Mouse (Mus musculus) MEL (cell line): ENCODE data around the gene Tmem54. TPM values are rescaled to one million over a fixed set of nuclear protein-coding genes. Genes with fewer than 3 reads are reported as not detected.

ENCODE experiments used
- DNase-seq: peaks from one replicate; pipeline ENCODE4 v3.0.0; 2011; ENCODE audit warnings: low read depth, low spot score
- H3K27ac ChIP-seq: 2 replicates; pipeline ENCODE4 v1.5.1; 2012; ENCODE audit warnings: low read depth, mild to moderate bottlenecking, control low read depth, low read length, moderate library complexity; ENCODE audit not compliant: control insufficient read depth
- H3K27me3 ChIP-seq, 2 experiments: fragments of 150-350 bp in 1 of 2; sonication (generic) in 1 of 2; 2 replicates each; pipeline ENCODE4 v1.6.1; 2012; ENCODE audit warnings: low read length in 2 of 2, mild to moderate bottlenecking in 2 of 2, improper control_type of control experiment in 1 of 2, moderate library complexity in 1 of 2; ENCODE audit not compliant: insufficient read depth in 2 of 2, control insufficient read depth in 1 of 2
- H3K36me3 ChIP-seq, 2 experiments: 2 replicates each; pipeline ENCODE4 v1.6.1; 2012 to 2014; ENCODE audit warnings: low read length in 2 of 2, improper control_type of control experiment in 1 of 2, inconsistent platforms in 1 of 2, mild to moderate bottlenecking in 1 of 2; ENCODE audit not compliant: insufficient read depth in 2 of 2, control insufficient read depth in 1 of 2
- H3K4me1 ChIP-seq, 2 experiments: fragments of 150-350 bp in 1 of 2; sonication (generic) in 1 of 2; 2 replicates each; pipeline ENCODE4 v1.6.1; 2012; ENCODE audit warnings: low read length in 2 of 2, improper control_type of control experiment in 1 of 2, mild to moderate bottlenecking in 1 of 2; ENCODE audit not compliant: insufficient read depth in 2 of 2, control insufficient read depth in 1 of 2
- H3K4me3 ChIP-seq, 2 experiments: fragments of 150-350 bp in 1 of 2; sonication (generic) in 1 of 2; 2 replicates each; pipeline ENCODE4 v1.5.1; 2012; ENCODE audit warnings: low read depth in 2 of 2, low read length in 2 of 2, mild to moderate bottlenecking in 2 of 2, moderate library complexity in 2 of 2, control low read depth in 1 of 2, improper control_type of control experiment in 1 of 2; ENCODE audit not compliant: control insufficient read depth in 1 of 2, insufficient read depth in 1 of 2
- H3K79me2 ChIP-seq: 2 replicates; pipeline ENCODE4 v1.6.1; 2012; ENCODE audit warnings: mild to moderate bottlenecking, low read length, moderate library complexity; ENCODE audit not compliant: control insufficient read depth, poor library complexity, insufficient read depth
- H3K9ac ChIP-seq: 2 replicates; pipeline ENCODE4 v1.6.1; 2012; ENCODE audit warnings: low read depth, mild to moderate bottlenecking, control low read depth, low read length, moderate library complexity; ENCODE audit not compliant: control insufficient read depth, poor library complexity, severe bottlenecking
- H3K9me3 ChIP-seq: fragments of 150-350 bp; sonication (generic); replicated peaks from 2 replicates; pipeline ENCODE4 v1.6.1; 2012; ENCODE audit warnings: mild to moderate bottlenecking, low read length, improper control_type of control experiment, moderate library complexity; ENCODE audit not compliant: insufficient read depth
- CHD1 ChIP-seq: IDR thresholded peaks from 2 replicates; pipeline ENCODE4 v1.6.1; 2012; ENCODE audit warnings: low read depth, mild to moderate bottlenecking, inconsistent platforms, low read length, improper control_type of control experiment
- CTCF ChIP-seq, 3 experiments: IDR thresholded peaks in 2 of 3; conservative IDR thresholded peaks in 1 of 3; 2 replicates each; pipeline ENCODE4 v1.5.1; 2011 to 2012; ENCODE audit warnings: low read length in 3 of 3, low read depth in 2 of 3, mild to moderate bottlenecking in 2 of 3, improper control_type of control experiment in 1 of 3, inconsistent platforms in 1 of 3, mixed read lengths in 1 of 3, moderate library complexity in 1 of 3; ENCODE audit not compliant: control insufficient read depth in 1 of 3, insufficient read depth in 1 of 3, poor library complexity in 1 of 3, severe bottlenecking in 1 of 3
- E2F4 ChIP-seq: IDR thresholded peaks from 2 replicates; pipeline ENCODE4 v1.6.1; 2011; ENCODE audit warnings: low read depth, low read length, improper control_type of control experiment, borderline replicate concordance
- ETS1 ChIP-seq: IDR thresholded peaks from 2 replicates; pipeline ENCODE4 v1.6.1; 2012; ENCODE audit warnings: low read depth, mild to moderate bottlenecking, inconsistent platforms, low read length, improper control_type of control experiment, moderate library complexity
- MAFK ChIP-seq: IDR thresholded peaks from 2 replicates; pipeline ENCODE4 v1.6.1; 2011; ENCODE audit warnings: low read depth, mild to moderate bottlenecking, low read length, improper control_type of control experiment, borderline replicate concordance
- MAX ChIP-seq: IDR thresholded peaks from 2 replicates; pipeline ENCODE4 v1.6.1; 2011; ENCODE audit warnings: low read length, improper control_type of control experiment
- MAZ ChIP-seq: IDR thresholded peaks from 2 replicates; pipeline ENCODE4 v1.6.1; 2012; ENCODE audit warnings: low read depth, mild to moderate bottlenecking, inconsistent platforms, low read length, improper control_type of control experiment
- MEF2A ChIP-seq: IDR thresholded peaks from 2 replicates; pipeline ENCODE4 v1.6.1; 2014; ENCODE audit warnings: low read depth, mild to moderate bottlenecking, inconsistent platforms, low read length, improper control_type of control experiment; ENCODE audit not compliant: poor library complexity, insufficient replicate concordance, severe bottlenecking; ENCODE audit errors: extremely low read depth
- MXI1 ChIP-seq: IDR thresholded peaks from 2 replicates; pipeline ENCODE4 v1.6.1; 2011; ENCODE audit warnings: mild to moderate bottlenecking, low read depth, low read length, improper control_type of control experiment
- MYB ChIP-seq: IDR thresholded peaks from 2 replicates; pipeline ENCODE4 v1.6.1; 2011; ENCODE audit warnings: mild to moderate bottlenecking, low read depth, low read length, improper control_type of control experiment
- NELFE ChIP-seq: IDR thresholded peaks from 2 replicates; pipeline ENCODE4 v1.6.1; 2011; ENCODE audit warnings: low read depth, low read length, improper control_type of control experiment
- NRF1 ChIP-seq: IDR thresholded peaks from 2 replicates; pipeline ENCODE4 v1.6.1; 2014; ENCODE audit warnings: low read depth, mild to moderate bottlenecking, inconsistent platforms, low read length, improper control_type of control experiment, moderate library complexity; ENCODE audit not compliant: poor library complexity, insufficient read depth, severe bottlenecking
- POLR2AphosphoS5 ChIP-seq: IDR thresholded peaks from 2 replicates; pipeline ENCODE4 v1.6.1; 2012; ENCODE audit warnings: low read depth, borderline replicate concordance, mild to moderate bottlenecking, inconsistent platforms, low read length, moderate library complexity, mixed read lengths
- RAD21 ChIP-seq: IDR thresholded peaks from 2 replicates; pipeline ENCODE4 v1.6.1; 2011; ENCODE audit warnings: mild to moderate bottlenecking, low read depth, low read length, improper control_type of control experiment
- SIN3A ChIP-seq: IDR thresholded peaks from 2 replicates; pipeline ENCODE4 v1.6.1; 2012; ENCODE audit warnings: low read length, improper control_type of control experiment, inconsistent platforms
- SMC3 ChIP-seq: IDR thresholded peaks from 2 replicates; pipeline ENCODE4 v1.6.1; 2011; ENCODE audit warnings: low read depth, low read length, improper control_type of control experiment
- TBP ChIP-seq: IDR thresholded peaks from 2 replicates; pipeline ENCODE4 v1.8.0; 2011; ENCODE audit warnings: low read depth, low read length, improper control_type of control experiment
- TCF12 ChIP-seq: IDR thresholded peaks from 2 replicates; pipeline ENCODE4 v1.6.1; 2014; ENCODE audit warnings: low read depth, mild to moderate bottlenecking, inconsistent platforms, low read length, improper control_type of control experiment, moderate library complexity
- ZC3H11A ChIP-seq: IDR thresholded peaks from 2 replicates; pipeline ENCODE4 v1.6.1; 2012; ENCODE audit warnings: low read depth, mild to moderate bottlenecking, inconsistent platforms, low read length, improper control_type of control experiment
- ZKSCAN1 ChIP-seq: IDR thresholded peaks from 2 replicates; pipeline ENCODE4 v1.6.1; 2012; ENCODE audit warnings: low read depth, mild to moderate bottlenecking, inconsistent platforms, low read length, improper control_type of control experiment, moderate library complexity
- polyA plus RNA-seq, 2 experiments: library from polyadenylated mRNA; stranded (reverse) in 1 of 2; unstranded in 1 of 2; fragments of >175 nt in 1 of 2; fragments of >200 nt in 1 of 2; gene quantifications; 2 replicates each; pipeline versions ENCODE4 v1.2.1 to v1.2.4; 2012; ENCODE audit warnings: low replicate concordance in 2 of 2, low read depth in 1 of 2; ENCODE audit not compliant: insufficient read length in 2 of 2, insufficient read depth in 1 of 2, missing spikeins in 1 of 2
- total RNA-seq: library from RNA; depleted of rRNA; stranded (reverse); fragments of 300-350 nt; gene quantifications from 2 replicates; pipeline ENCODE4 v1.2.3, GENCODE M21; 2012

Tmem54 gene
- total and polyA plus RNA-seq, 3 experiments: not detected

- no peaks in the 10 kb centered on the region; a peak in 1 of 4 replicates for H3K4me1 ChIP-seq
- H3K27ac ChIP-seq: no peak overlapping the region
- 0 out of 4 replicates have a peak, but pooled peaks cover 0 to 1% of the 10 kb centered on the region in 2 experiments for H3K27me3 ChIP-seq
- H3K4me3 ChIP-seq: no peak overlapping the region
- H3K9me3 ChIP-seq: no peaks in the 10 kb centered on the region
- H3K36me3 ChIP-seq: no peaks in the 10 kb centered on the region
- no peaks in the 10 kb centered on the region for H3K79me2 ChIP-seq
- DNase-seq: no peak
- no peak overlapping the region for H3K9ac ChIP-seq
- TF ChIP-seq SIN3A (no peak), MEF2A (no peak), ETS1 (no peak), CHD1 (no peak), E2F4 (no peak), TCF12 (no peak), NRF1 (no peak), TBP (no peak), MAX (no peak), NELFE (no peak), SMC3 (no peak), ZKSCAN1 (no peak), MYB (no peak)
These were observed 14.4 kb downstream of the Tmem54 start for GRCm38 (mm10) chr4:129119708-129120107.

GRCm38 (mm10) chr4:129120520-129121445 lies 15.4 kb downstream of the Tmem54 start:
- Histone ChIP-seq H3K4me3 (no peak overlapping the region), H3K9ac (no peak overlapping the region), H3K27ac (no peak overlapping the region), H3K27me3 (0 out of 4 replicates have a peak, but pooled peaks cover 0 to 1% of the 10 kb centered on the region in 2 experiments), H3K36me3 (peaks cover 0 to 3% of the 10 kb centered on the region in 2 experiments; a peak in 1 of 4 replicates), H3K9me3 (no peaks in the 10 kb centered on the region), H3K79me2 (no peaks in the 10 kb centered on the region), H3K4me1 (peaks cover 0 to 6% of the 10 kb centered on the region in 2 experiments; a peak in 2 of 4 replicates)
- TF ChIP-seq MAX (no peak), MAZ (peak; percentile 59; the same call in 1 of the 2 replicates), MAFK (no peak), SIN3A (peak; percentile 71), RAD21 (peak; percentile 10), ZKSCAN1 (no peak), POLR2AphosphoS5 (no peak), ZC3H11A (peak; percentile 22; the same call in 1 of the 2 replicates), SMC3 (peak; percentile 43), MXI1 (peak; percentile 64), CTCF (IDR thresholded peaks at IDR 0.05 in 2 of 3, conservative IDR thresholded peaks at IDR 0.05 in 1 of 3; ENCODE audit: control insufficient read depth in 1 of 3, insufficient read depth in 1 of 3, low read depth in 2 of 3, low read length in 3 of 3, poor library complexity in 1 of 3, severe bottlenecking in 1 of 3) (peak in 2 of 3 experiments; percentile 50 to 57; a peak in 4 of 6 replicates)
- peak; percentile 67 for DNase-seq
